Mouse (Mus musculus) MEL (cell line): Measurements from ENCODE around the gene Tspan18. TPM values are rescaled to one million over a fixed set of nuclear protein-coding genes. Genes with fewer than 3 reads are reported as not detected.

Experiments used
- DNase-seq: peaks from one replicate; pipeline ENCODE4 v3.0.0; 2011; ENCODE audit warnings: low read depth, low spot score
- H3K27ac ChIP-seq: 2 replicates; pipeline ENCODE4 v1.5.1; 2012; ENCODE audit warnings: low read depth, mild to moderate bottlenecking, control low read depth, low read length, moderate library complexity; ENCODE audit not compliant: control insufficient read depth
- H3K27me3 ChIP-seq, 2 experiments: fragments of 150-350 bp in 1 of 2; sonication (generic) in 1 of 2; 2 replicates each; pipeline ENCODE4 v1.6.1; 2012; ENCODE audit warnings: low read length in 2 of 2, mild to moderate bottlenecking in 2 of 2, improper control_type of control experiment in 1 of 2, moderate library complexity in 1 of 2; ENCODE audit not compliant: insufficient read depth in 2 of 2, control insufficient read depth in 1 of 2
- H3K36me3 ChIP-seq, 2 experiments: 2 replicates each; pipeline ENCODE4 v1.6.1; 2012 to 2014; ENCODE audit warnings: low read length in 2 of 2, improper control_type of control experiment in 1 of 2, inconsistent platforms in 1 of 2, mild to moderate bottlenecking in 1 of 2; ENCODE audit not compliant: insufficient read depth in 2 of 2, control insufficient read depth in 1 of 2
- H3K4me1 ChIP-seq, 2 experiments: fragments of 150-350 bp in 1 of 2; sonication (generic) in 1 of 2; 2 replicates each; pipeline ENCODE4 v1.6.1; 2012; ENCODE audit warnings: low read length in 2 of 2, improper control_type of control experiment in 1 of 2, mild to moderate bottlenecking in 1 of 2; ENCODE audit not compliant: insufficient read depth in 2 of 2, control insufficient read depth in 1 of 2
- H3K4me3 ChIP-seq, 2 experiments: fragments of 150-350 bp in 1 of 2; sonication (generic) in 1 of 2; 2 replicates each; pipeline ENCODE4 v1.5.1; 2012; ENCODE audit warnings: low read depth in 2 of 2, low read length in 2 of 2, mild to moderate bottlenecking in 2 of 2, moderate library complexity in 2 of 2, control low read depth in 1 of 2, improper control_type of control experiment in 1 of 2; ENCODE audit not compliant: control insufficient read depth in 1 of 2, insufficient read depth in 1 of 2
- H3K79me2 ChIP-seq: 2 replicates; pipeline ENCODE4 v1.6.1; 2012; ENCODE audit warnings: mild to moderate bottlenecking, low read length, moderate library complexity; ENCODE audit not compliant: control insufficient read depth, poor library complexity, insufficient read depth
- H3K9ac ChIP-seq: 2 replicates; pipeline ENCODE4 v1.6.1; 2012; ENCODE audit warnings: low read depth, mild to moderate bottlenecking, control low read depth, low read length, moderate library complexity; ENCODE audit not compliant: control insufficient read depth, poor library complexity, severe bottlenecking
- H3K9me3 ChIP-seq: fragments of 150-350 bp; sonication (generic); replicated peaks from 2 replicates; pipeline ENCODE4 v1.6.1; 2012; ENCODE audit warnings: mild to moderate bottlenecking, low read length, improper control_type of control experiment, moderate library complexity; ENCODE audit not compliant: insufficient read depth
- CHD1 ChIP-seq: IDR thresholded peaks from 2 replicates; pipeline ENCODE4 v1.6.1; 2012; ENCODE audit warnings: low read depth, mild to moderate bottlenecking, inconsistent platforms, low read length, improper control_type of control experiment
- CHD2 ChIP-seq: IDR thresholded peaks from 2 replicates; pipeline ENCODE4 v1.6.1; 2011; ENCODE audit warnings: low read length, improper control_type of control experiment
- CTCF ChIP-seq, 3 experiments: IDR thresholded peaks in 2 of 3; conservative IDR thresholded peaks in 1 of 3; 2 replicates each; pipeline ENCODE4 v1.5.1; 2011 to 2012; ENCODE audit warnings: low read length in 3 of 3, low read depth in 2 of 3, mild to moderate bottlenecking in 2 of 3, improper control_type of control experiment in 1 of 3, inconsistent platforms in 1 of 3, mixed read lengths in 1 of 3, moderate library complexity in 1 of 3; ENCODE audit not compliant: control insufficient read depth in 1 of 3, insufficient read depth in 1 of 3, poor library complexity in 1 of 3, severe bottlenecking in 1 of 3
- E2F4 ChIP-seq: IDR thresholded peaks from 2 replicates; pipeline ENCODE4 v1.6.1; 2011; ENCODE audit warnings: low read depth, low read length, improper control_type of control experiment, borderline replicate concordance
- EP300 ChIP-seq, 2 experiments: IDR thresholded peaks; 2 replicates each; pipeline ENCODE4 v1.6.1; 2011; ENCODE audit warnings: improper control_type of control experiment in 2 of 2, low read length in 2 of 2, low read depth in 1 of 2, mild to moderate bottlenecking in 1 of 2
- GABPA ChIP-seq: IDR thresholded peaks from 2 replicates; pipeline ENCODE4 v1.6.1; 2012; ENCODE audit warnings: low read depth, mild to moderate bottlenecking, inconsistent platforms, low read length, improper control_type of control experiment, moderate library complexity
- HCFC1 ChIP-seq: IDR thresholded peaks from 2 replicates; pipeline ENCODE4 v1.6.1; 2012; ENCODE audit warnings: low read depth, mild to moderate bottlenecking, inconsistent platforms, low read length, improper control_type of control experiment, moderate library complexity
- KAT2A ChIP-seq: conservative IDR thresholded peaks from 2 replicates; pipeline ENCODE4 v1.6.1; 2012; ENCODE audit warnings: low read depth, low read length, improper control_type of control experiment, inconsistent platforms
- MAX ChIP-seq: IDR thresholded peaks from 2 replicates; pipeline ENCODE4 v1.6.1; 2011; ENCODE audit warnings: low read length, improper control_type of control experiment
- MEF2A ChIP-seq: IDR thresholded peaks from 2 replicates; pipeline ENCODE4 v1.6.1; 2014; ENCODE audit warnings: low read depth, mild to moderate bottlenecking, inconsistent platforms, low read length, improper control_type of control experiment; ENCODE audit not compliant: poor library complexity, insufficient replicate concordance, severe bottlenecking; ENCODE audit errors: extremely low read depth
- MXI1 ChIP-seq: IDR thresholded peaks from 2 replicates; pipeline ENCODE4 v1.6.1; 2011; ENCODE audit warnings: mild to moderate bottlenecking, low read depth, low read length, improper control_type of control experiment
- POLR2A ChIP-seq, 2 experiments: IDR thresholded peaks; 2 replicates each; pipeline ENCODE4 v1.6.1; 2011 to 2012; ENCODE audit warnings: low read length in 2 of 2, mild to moderate bottlenecking in 2 of 2, control low read depth in 1 of 2, improper control_type of control experiment in 1 of 2, low read depth in 1 of 2, moderate library complexity in 1 of 2; ENCODE audit not compliant: control insufficient read depth in 1 of 2, insufficient read depth in 1 of 2, poor library complexity in 1 of 2
- POLR2AphosphoS2 ChIP-seq: IDR thresholded peaks from 2 replicates; pipeline ENCODE4 v1.6.1; 2011; ENCODE audit warnings: low read length, improper control_type of control experiment
- POLR2AphosphoS5 ChIP-seq: IDR thresholded peaks from 2 replicates; pipeline ENCODE4 v1.6.1; 2012; ENCODE audit warnings: low read depth, borderline replicate concordance, mild to moderate bottlenecking, inconsistent platforms, low read length, moderate library complexity, mixed read lengths
- RAD21 ChIP-seq: IDR thresholded peaks from 2 replicates; pipeline ENCODE4 v1.6.1; 2011; ENCODE audit warnings: mild to moderate bottlenecking, low read depth, low read length, improper control_type of control experiment
- RCOR1 ChIP-seq: IDR thresholded peaks from 2 replicates; pipeline ENCODE4 v1.6.1; 2012; ENCODE audit warnings: low read depth, mild to moderate bottlenecking, inconsistent platforms, low read length, improper control_type of control experiment
- SMC3 ChIP-seq: IDR thresholded peaks from 2 replicates; pipeline ENCODE4 v1.6.1; 2011; ENCODE audit warnings: low read depth, low read length, improper control_type of control experiment
- TAL1 ChIP-seq: IDR thresholded peaks from 2 replicates; pipeline ENCODE4 v1.6.1; 2012; ENCODE audit warnings: mild to moderate bottlenecking, inconsistent platforms, low read length, moderate library complexity, mixed read lengths
- TCF12 ChIP-seq: IDR thresholded peaks from 2 replicates; pipeline ENCODE4 v1.6.1; 2014; ENCODE audit warnings: low read depth, mild to moderate bottlenecking, inconsistent platforms, low read length, improper control_type of control experiment, moderate library complexity
- USF1 ChIP-seq: IDR thresholded peaks from 2 replicates; pipeline ENCODE4 v1.6.1; 2014; ENCODE audit warnings: low read depth, mild to moderate bottlenecking, inconsistent platforms, low read length, improper control_type of control experiment, moderate library complexity
- USF2 ChIP-seq, 2 experiments: IDR thresholded peaks; 2 replicates each; pipeline ENCODE4 v1.6.1; 2011 to 2012; ENCODE audit warnings: improper control_type of control experiment in 2 of 2, low read length in 2 of 2, borderline replicate concordance in 1 of 2, inconsistent platforms in 1 of 2, low read depth in 1 of 2, mild to moderate bottlenecking in 1 of 2; ENCODE audit not compliant: insufficient read depth in 1 of 2
- polyA plus RNA-seq, 2 experiments: library from polyadenylated mRNA; stranded (reverse) in 1 of 2; unstranded in 1 of 2; fragments of >175 nt in 1 of 2; fragments of >200 nt in 1 of 2; gene quantifications; 2 replicates each; pipeline versions ENCODE4 v1.2.1 to v1.2.4; 2012; ENCODE audit warnings: low replicate concordance in 2 of 2, low read depth in 1 of 2; ENCODE audit not compliant: insufficient read length in 2 of 2, insufficient read depth in 1 of 2, missing spikeins in 1 of 2
- total RNA-seq: library from RNA; depleted of rRNA; stranded (reverse); fragments of 300-350 nt; gene quantifications from 2 replicates; pipeline ENCODE4 v1.2.3, GENCODE M21; 2012

Gene Tspan18
- total and polyA plus RNA-seq, 3 experiments = 2.2 to 4.4 TPM; not detected in 1

DNA sequence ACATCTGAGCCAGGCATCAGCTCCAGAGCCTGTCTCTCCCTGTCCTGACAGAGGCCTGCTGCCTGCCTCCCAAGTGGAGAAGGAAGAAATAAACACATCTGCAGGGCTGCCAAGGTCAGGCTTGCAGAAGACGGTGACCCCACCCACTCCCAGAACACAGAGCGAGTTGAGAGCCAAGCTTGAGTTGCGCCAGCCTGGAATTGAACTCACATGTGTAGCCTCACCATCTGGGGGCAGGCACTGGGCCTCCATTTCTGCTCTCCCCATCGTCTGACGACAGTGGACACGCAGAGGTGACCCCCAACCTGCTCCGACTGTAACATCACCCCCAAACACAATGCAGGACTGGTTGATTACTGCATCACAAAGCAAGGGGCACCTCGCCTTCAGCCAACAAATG, 12.4 kb downstream of the Tspan18 start:
- no peaks in the 10 kb centered on the region for H3K36me3 ChIP-seq
- TF ChIP-seq POLR2AphosphoS5 (no peak), TAL1 (no peak), SMC3 (no peak), USF1 (no peak), CHD1 (no peak), MAX (no peak), GABPA (no peak), TCF12 (no peak), USF2 (IDR thresholded peaks at IDR 0.05; ENCODE audit: borderline replicate concordance in 1 of 2, insufficient read depth in 1 of 2, low read depth in 1 of 2, low read length in 2 of 2) (no peak)
- no peak overlapping the region for H3K9ac ChIP-seq
- no peak for DNase-seq
- H3K4me3 ChIP-seq = no peak overlapping the region
- H3K27ac ChIP-seq = no peak overlapping the region
- no peaks in the 10 kb centered on the region for H3K4me1 ChIP-seq
- no peaks in the 10 kb centered on the region for H3K79me2 ChIP-seq
- H3K9me3 ChIP-seq = no peaks in the 10 kb centered on the region
- H3K27me3 ChIP-seq = no peaks in the 10 kb centered on the region; a peak in 1 of 4 replicates

DNA sequence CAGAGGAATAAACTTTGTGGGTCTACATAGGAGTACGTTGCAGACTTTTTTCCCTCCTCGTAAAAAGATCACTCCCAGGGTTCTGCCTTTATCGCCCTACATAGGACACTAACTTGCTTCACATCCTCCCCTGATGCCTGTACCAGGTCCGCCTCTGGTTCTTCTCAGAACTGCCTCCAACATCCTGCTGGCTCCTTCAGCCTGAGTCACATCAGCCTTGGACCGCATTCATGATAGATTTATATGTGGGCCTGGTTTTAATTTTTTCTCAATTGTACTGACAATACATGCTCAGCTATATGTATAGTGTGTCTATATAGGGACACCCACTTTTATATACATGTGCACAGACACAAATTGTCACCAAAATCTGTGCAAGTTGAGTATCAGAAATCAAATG, 14.0 kb downstream of the Tspan18 start:
- H3K9me3 ChIP-seq = no peaks in the 10 kb centered on the region
- H3K4me3 ChIP-seq = no peak overlapping the region
- H3K27ac ChIP-seq = no peak overlapping the region
- no peaks in the 10 kb centered on the region for H3K4me1 ChIP-seq
- no peak overlapping the region for H3K9ac ChIP-seq
- no peaks in the 10 kb centered on the region for H3K79me2 ChIP-seq
- no peaks in the 10 kb centered on the region for H3K36me3 ChIP-seq
- no peaks in the 10 kb centered on the region for H3K27me3 ChIP-seq
- no peak for TF ChIP-seq TCF12
- no peak for TF ChIP-seq POLR2AphosphoS5
- TF ChIP-seq E2F4 = no peak
- no peak for TF ChIP-seq MXI1
- no peak for TF ChIP-seq MAX
- TF ChIP-seq KAT2A = no peak
- TF ChIP-seq RAD21 = no peak
- TF ChIP-seq SMC3 = no peak
- no peak for TF ChIP-seq HCFC1
- no peak for TF ChIP-seq POLR2AphosphoS2
- TF ChIP-seq CHD2 = no peak
- no peak for DNase-seq

DNA sequence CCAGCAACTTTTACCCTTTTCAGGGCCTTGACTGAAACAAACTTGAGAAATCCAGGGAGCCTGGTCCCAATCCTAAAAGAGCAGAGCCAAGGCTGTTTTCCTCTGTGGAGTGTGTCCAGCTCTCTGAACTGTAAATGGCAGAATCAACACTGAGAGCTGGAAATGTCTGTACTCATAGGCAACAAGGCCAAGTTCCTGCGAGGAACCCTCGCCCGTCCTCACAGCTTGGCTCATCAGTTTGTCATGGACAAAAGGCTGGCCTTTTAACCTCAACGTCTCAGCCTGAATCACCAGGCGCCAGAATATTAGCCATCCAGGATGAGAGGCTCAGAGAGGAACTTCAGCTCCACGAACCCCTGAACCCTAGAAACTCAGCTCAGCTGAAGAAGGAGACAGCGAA, 14.7 kb downstream of the Tspan18 start:
- Histone ChIP-seq H3K27me3 (no peaks in the 10 kb centered on the region), H3K27ac (no peak overlapping the region), H3K4me3 (no peak overlapping the region), H3K36me3 (no peaks in the 10 kb centered on the region), H3K4me1 (no peaks in the 10 kb centered on the region), H3K9me3 (no peaks in the 10 kb centered on the region), H3K9ac (no peak overlapping the region), H3K79me2 (no peaks in the 10 kb centered on the region)
- no peak for DNase-seq
- TF ChIP-seq CHD2 (no peak), EP300 (IDR thresholded peaks at IDR 0.05; ENCODE audit: low read depth in 1 of 2, low read length in 2 of 2) (no peak), E2F4 (no peak), POLR2A (IDR thresholded peaks at IDR 0.05; ENCODE audit: control insufficient read depth in 1 of 2, insufficient read depth in 1 of 2, low read depth in 1 of 2, low read length in 2 of 2, poor library complexity in 1 of 2) (no peak), CTCF (IDR thresholded peaks at IDR 0.05 in 2 of 3, conservative IDR thresholded peaks at IDR 0.05 in 1 of 3; ENCODE audit: control insufficient read depth in 1 of 3, insufficient read depth in 1 of 3, low read depth in 2 of 3, low read length in 3 of 3, poor library complexity in 1 of 3, severe bottlenecking in 1 of 3) (no peak), MEF2A (no peak), HCFC1 (no peak), RCOR1 (no peak)
